Comparison of ENCODE assay signal across 26 mouse cellular contexts in the genomic region with DNA sequence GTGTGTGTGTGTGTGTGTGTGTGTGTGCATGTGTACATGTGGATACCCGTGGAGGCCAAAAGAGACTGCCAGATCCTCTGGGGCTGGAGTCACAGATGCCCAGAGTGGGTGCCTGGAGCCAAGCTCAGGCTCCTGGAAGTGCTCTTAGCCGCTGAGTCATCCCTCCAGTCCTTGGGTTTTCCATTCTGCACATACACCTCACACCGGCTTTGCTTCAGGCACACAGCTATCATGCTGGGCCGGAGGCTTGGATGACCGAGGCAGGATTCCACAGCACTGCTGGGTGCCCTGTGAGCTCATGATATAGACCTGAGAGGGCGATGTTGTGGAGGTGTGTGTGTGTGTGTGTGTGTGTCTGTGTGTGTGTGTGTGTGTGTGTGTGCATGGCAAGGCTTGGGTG. TPM values are rescaled to one million over a fixed set of nuclear protein-coding genes. Genes with fewer than 3 reads are reported as not detected.
DNase-seq lines count a peak whose midpoint lies in the region; ATAC-seq and TF ChIP-seq lines count a peak whose summit lies in the region.
"Had no signal": no experiment of that assay in that cellular context is flagged by ENCODE, and none has a peak within 500 bp of the region (broad histone marks: within the 10 kb centered on the region; RNA-seq: fewer than 3 reads in every experiment).

No protein-coding gene starts in this region.

- H3K27me3 ChIP-seq in cerebellum, adult 2 months (ENCODE audit: control insufficient read depth, insufficient read depth, low read length) = no peaks in the 10 kb centered on the region
- H3K27me3 ChIP-seq: forebrain, embryonic 13.5 days; heart, embryonic 12.5 days; hindbrain, embryonic 15.5 days; Patski had no signal

- peak; percentile 26; the same call in 1 of the 2 replicates for TF ChIP-seq POLR2A in cerebellum, adult 2 months (IDR thresholded peaks at IDR 0.05; ENCODE audit: borderline replicate concordance, insufficient read depth, low read length)
- 0 out of 2 replicates have a peak, but pooled peaks have one; percentile 15 for TF ChIP-seq POLR2A in lung, adult 2 months (IDR thresholded peaks at IDR 0.05; ENCODE audit: borderline replicate concordance, extremely low read depth, low read depth, low read length)

- no peak for TF ChIP-seq CTCF in cerebellum, adult 2 months (IDR thresholded peaks at IDR 0.05; ENCODE audit: borderline replicate concordance, insufficient read depth, low read depth, low read length)
- no peak for TF ChIP-seq CTCF in lung, adult 2 months (IDR thresholded peaks at IDR 0.05; ENCODE audit: insufficient read depth, low read length)

- intact Hi-C loops in heart, postnatal 10 days (cut with DNase I) = loop anchor here (5.0 kb wide), 1 partner anchor 151 kb away; no protein-coding TSS in a partner anchor

- no peak for ATAC-seq in cerebellum, adult (ENCODE audit: insufficient number of reproducible peaks, low FRiP score, low TSS enrichment)
- ATAC-seq: activated CD4-positive, CD25-positive, alpha-beta regulatory T cell, adult 4 months; forebrain, embryonic 13.5 days; forebrain, postnatal 0 days; intestine, postnatal 0 days; Patski had no signal

- 11% methylated on average over 6 of the region's 6 CpGs for WGBS in cerebellum, adult 2 months
- WGBS in lung, adult 2 months = 65% methylated on average over 6 of the region's 6 CpGs

- peaks cover 39% of the 10 kb centered on the region for H3K4me1 ChIP-seq in cerebellum, adult 2 months (ENCODE audit: control insufficient read depth, insufficient read depth, low read length)
- peaks cover 2% of the 10 kb centered on the region; the same call in 1 of the 2 replicates for H3K4me1 ChIP-seq in lung, adult 2 months (ENCODE audit: control insufficient read depth, insufficient read depth, low read length)

- H3K4me3 ChIP-seq in cerebellum, adult 2 months (replicated peaks; ENCODE audit: insufficient read depth, low read depth, low read length) = no peak overlapping the region
- no peak overlapping the region for H3K4me3 ChIP-seq in lung, adult 2 months (replicated peaks; ENCODE audit: extremely low read depth, low read depth, low read length)
- H3K4me3 ChIP-seq: embryonic facial prominence, embryonic 10.5 days; forebrain, embryonic 13.5 days; gastrocnemius, adult 2 months; heart, embryonic 12.5 days; hindbrain, embryonic 15.5 days had no signal

- peak overlapping the region; percentile 92 for H3K27ac ChIP-seq in cerebellum, adult 2 months (ENCODE audit: insufficient read depth, low read length)
- H3K27ac ChIP-seq: embryonic facial prominence, embryonic 10.5 days; forebrain, embryonic 13.5 days; gastrocnemius, adult 2 months; hindbrain, embryonic 15.5 days had no signal

- peak; percentile 52 to 74 for DNase-seq in cerebellum, adult 2 months
- no peak for DNase-seq in lung, adult 2 months
- no peak for DNase-seq in lung, adult 18-20 months
- DNase-seq in MN1 (ENCODE audit: low spot score) = peak; percentile 62
- no peak for DNase-seq in frontal cortex, postnatal 10 days (ENCODE audit: low spot score in 2 of 2)
- no peak for DNase-seq in heart, postnatal 10 days
- DNase-seq: adrenal gland, postnatal 14 days; forebrain, postnatal 0 days; gastrocnemius, adult 2 months; gastrocnemius, postnatal 25 days; heart, postnatal 36 days; kidney, adult 8-10 months had no signal

RNA-seq across cellular contexts. Expression of a gene that starts 4.1 kb away (rescaled TPM):
- polyA plus RNA-seq in cerebellum, adult 2 months (2012; rRNA removed) = 637 and 648 TPM in 2 replicates
- 806 and 948 TPM in 2 replicates for polyA plus RNA-seq in lung, adult 2 months (2012; rRNA removed)
- 100 to 1,000 TPM; 292 to 300 TPM for total RNA-seq in heart, postnatal 10 days (2021)

RNA-seq across cellular contexts. Expression of a gene that starts 24.2 kb away (rescaled TPM):
- polyA plus RNA-seq in cerebellum, adult 2 months (2012; rRNA removed) = 1.00 and 1.4 TPM in 2 replicates
- polyA plus RNA-seq in lung, adult 2 months (2012; rRNA removed) = not detected in 2 replicates
- not detected for total RNA-seq in heart, postnatal 10 days (2021)
- total RNA-seq: adrenal gland, adult 18-20 months; adrenal gland, postnatal 14 days; G1E; gastrocnemius, adult 2 months; gastrocnemius, postnatal 25 days; granulocyte monocyte progenitor cell, adult 5-6 weeks; heart, adult 8-10 months; heart, postnatal 36 days had no signal
- polyA plus RNA-seq: activated CD4-positive, CD25-positive, alpha-beta regulatory T cell, adult 4 months; embryonic facial prominence, embryonic 14.5 days; G1E; heart, embryonic 12.5 days; heart, embryonic 16.5 days; intestine, postnatal 0 days; Patski had no signal

RNA-seq across cellular contexts. Expression of a gene that starts 37.3 kb away (rescaled TPM):
- polyA plus RNA-seq in cerebellum, adult 2 months (2012; rRNA removed) = 1,466 and 1,473 TPM in 2 replicates
- 4.8 and 7.1 TPM in 2 replicates for polyA plus RNA-seq in lung, adult 2 months (2012; rRNA removed)
- under 1 TPM; 0.43 to 0.72 TPM for total RNA-seq in heart, postnatal 10 days (2021)
- total RNA-seq: gastrocnemius, adult 2 months had no signal

Comparison
In these comparisons a context has a peak if more than half of its experiments do, and no peak if none do; other contexts are left out.
1. DNase-seq: peak in cerebellum, adult 2 months (2 of 2) and MN1 (single experiment); none in lung, adult 2 months (single experiment), lung, adult 18-20 months (0 of 2), frontal cortex, postnatal 10 days (0 of 2) and heart, postnatal 10 days (0 of 2).
2. RNA of a gene that starts 37.3 kb away (polyA plus RNA-seq): 1,466 to 1,473 TPM in cerebellum, adult 2 months; 4.8 to 7.1 TPM in lung, adult 2 months; every median in the first group is over 100 times any median in the second.